Mouse (Mus musculus): ENCODE results near the gene Lrrc51.
A peak's percentile ranks its signal among the peaks of the same experiment; 100 is the strongest.
"Not testable (repeated sequence)": the region's sequence is repeated elsewhere in the genome, so short reads cannot be mapped to it uniquely, and the experiment has no call there.

The Lrrc51 gene

DNA sequence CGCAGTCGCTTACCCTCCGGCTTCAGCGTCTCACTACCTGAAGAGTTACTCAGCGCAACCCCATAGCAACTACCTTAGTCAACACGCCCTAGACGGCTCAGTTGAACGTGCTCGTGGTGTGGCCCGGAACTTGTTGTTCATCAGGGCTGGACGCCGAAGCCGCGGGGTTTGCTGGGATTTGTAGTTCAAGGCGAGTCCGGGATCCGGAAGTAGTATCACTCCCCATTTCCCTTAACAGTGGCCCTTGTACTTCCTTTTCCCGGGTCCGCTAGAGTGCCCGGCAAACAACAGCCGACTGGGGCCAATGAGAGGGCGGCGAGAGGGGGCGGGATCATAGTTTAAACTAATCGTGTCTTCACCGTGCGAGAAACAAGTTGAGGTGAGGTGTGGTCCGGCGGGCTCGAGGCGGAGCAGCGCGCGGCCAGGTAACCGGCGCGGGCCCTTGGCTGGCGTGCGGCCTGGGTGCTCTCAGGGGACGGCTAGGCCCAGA is at the start of gene Lrrc51, which contains the start of gene Numa1:
Gene Lrrc51 (minus strand): TSS at position 145 of the 490 bp plus-strand sequence.
Gene Numa1 (plus strand): TSS at position 361 of the 490 bp plus-strand sequence.
- DNase-seq: peak; percentile 93

DNA sequence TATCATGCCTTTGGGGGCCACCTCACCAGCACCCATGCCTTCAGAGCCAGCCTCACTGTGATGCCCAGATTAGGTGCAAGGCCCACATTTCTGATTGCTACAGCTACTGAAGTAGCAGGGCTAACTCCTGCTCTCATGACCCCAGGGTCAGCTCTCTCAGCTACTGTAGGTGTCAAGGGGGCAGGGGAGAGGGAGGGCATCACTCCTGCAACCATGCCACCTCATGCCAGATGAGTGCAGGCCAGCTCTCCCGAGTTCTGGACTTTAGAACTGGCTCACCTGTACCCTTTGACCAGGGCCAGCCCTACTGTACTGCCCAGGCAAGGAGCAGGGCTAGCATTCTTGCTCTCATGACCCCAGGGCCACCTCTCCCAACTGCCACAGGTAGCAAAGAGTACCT is 49.0 kb upstream of the Lrrc51 start:
- no peak for DNase-seq

DNA sequence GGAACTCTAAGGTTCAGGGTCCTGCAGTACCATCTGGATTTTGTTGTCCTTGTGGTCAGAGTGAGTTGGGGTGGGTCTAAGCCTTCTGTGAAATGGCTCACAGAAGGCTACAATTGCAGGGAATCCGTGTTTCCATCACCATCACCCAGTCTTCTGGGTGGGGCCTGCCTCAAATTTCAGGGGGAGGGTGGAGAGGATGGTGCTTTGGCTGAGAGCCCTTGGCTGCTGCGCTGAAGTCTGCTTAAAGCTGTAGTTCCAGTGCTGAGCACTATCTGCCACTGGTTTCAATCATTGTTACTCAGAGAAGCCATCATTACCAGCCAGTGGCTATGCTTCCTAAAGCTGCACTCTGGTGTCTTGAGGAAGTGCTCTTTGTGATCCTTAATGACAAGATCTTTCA is 40.8 kb upstream of the Lrrc51 start:
- peak; percentile 19 for DNase-seq

DNA sequence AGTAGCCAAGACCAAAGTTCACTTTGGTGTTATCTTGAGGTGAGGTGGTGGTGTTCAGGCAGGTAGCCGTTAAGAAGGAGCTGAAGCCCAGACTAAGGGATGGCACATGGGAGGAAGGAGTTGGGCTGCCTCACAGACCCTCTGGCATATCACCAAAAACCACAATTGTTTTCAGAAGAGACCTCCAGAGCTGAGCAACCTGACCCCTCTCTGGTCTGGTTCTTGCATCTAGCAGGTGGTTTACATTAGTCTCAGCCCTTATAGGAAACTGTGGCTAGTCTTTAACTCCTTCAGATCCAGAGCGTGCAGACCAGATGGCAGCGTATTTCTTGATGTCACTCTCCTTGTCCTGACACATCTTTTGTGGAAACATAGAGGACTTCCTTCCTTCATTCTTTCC is 40.0 kb upstream of the Lrrc51 start:
- DNase-seq: no peak

DNA sequence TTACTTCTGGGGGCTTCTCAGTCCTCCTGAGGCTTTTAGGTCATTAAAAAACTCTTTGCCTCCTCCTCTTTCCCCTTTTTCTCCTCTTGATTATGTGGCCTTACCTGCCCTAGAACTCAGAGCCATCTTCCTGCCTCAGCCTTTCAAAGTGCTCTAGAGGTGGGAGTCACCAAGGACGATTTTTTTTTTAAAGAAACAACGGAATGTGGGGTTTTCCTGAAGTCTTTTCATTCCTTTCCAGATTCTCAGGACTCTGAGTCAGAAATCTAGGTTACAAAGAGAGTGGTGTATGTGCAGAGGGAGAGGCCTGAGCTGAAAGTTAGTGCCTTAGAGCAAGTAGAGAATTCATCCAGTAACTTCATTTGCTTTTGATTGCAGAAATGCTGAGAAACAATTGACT is 38.0 kb upstream of the Lrrc51 start:
- DNase-seq: no peak

DNA sequence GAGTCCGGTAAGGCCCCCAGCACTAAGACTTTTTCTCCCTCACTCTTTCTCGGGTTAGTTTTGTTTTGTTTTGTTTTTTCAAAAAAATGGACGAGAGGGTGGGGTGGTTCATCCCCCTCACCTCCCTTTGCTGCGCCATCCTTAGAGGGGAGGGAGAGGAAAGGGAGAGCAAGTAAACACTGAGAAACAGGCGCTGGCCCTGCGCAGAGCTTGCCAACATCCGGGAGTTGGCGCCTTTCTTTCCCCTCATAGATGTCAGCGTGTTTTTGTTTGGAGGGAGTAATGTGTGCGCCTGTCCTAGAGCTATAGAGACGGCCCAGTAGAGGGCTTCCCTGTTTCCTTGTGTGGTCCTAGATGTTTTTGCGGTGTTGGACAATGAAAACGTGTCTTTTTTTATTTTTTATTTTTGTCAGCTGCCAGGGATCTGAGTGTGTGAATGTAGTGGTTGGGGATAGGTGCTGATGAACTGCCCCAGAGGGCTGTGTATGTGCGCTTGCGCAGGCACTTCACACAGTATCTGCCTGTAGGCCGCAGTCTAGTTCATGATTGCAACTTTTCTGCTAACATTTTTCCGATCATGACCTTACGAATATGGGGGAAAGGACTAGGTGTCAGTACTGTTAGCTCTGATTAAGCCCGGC is 37.2 kb upstream of the Lrrc51 start:
- DNase-seq: peak; percentile 65

DNA sequence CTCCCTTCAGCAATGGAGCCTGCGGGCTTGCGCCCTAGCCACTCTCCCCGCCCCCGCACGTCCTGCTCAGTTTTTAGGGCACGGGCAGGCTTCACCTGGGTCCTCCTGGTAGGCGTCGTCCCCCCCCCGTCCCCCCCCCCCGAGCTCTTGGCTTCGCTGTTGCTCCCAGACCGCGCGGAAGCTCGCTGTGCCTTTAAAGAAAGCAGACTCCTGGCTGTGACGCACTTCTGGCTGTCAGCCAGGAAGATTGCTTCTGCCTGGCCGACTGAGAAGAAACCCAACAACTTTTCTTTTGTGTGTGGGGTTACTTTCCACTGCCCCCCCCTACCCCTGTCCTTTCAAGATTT is 36.7 kb upstream of the Lrrc51 start:
- peak; percentile 91 for DNase-seq

DNA sequence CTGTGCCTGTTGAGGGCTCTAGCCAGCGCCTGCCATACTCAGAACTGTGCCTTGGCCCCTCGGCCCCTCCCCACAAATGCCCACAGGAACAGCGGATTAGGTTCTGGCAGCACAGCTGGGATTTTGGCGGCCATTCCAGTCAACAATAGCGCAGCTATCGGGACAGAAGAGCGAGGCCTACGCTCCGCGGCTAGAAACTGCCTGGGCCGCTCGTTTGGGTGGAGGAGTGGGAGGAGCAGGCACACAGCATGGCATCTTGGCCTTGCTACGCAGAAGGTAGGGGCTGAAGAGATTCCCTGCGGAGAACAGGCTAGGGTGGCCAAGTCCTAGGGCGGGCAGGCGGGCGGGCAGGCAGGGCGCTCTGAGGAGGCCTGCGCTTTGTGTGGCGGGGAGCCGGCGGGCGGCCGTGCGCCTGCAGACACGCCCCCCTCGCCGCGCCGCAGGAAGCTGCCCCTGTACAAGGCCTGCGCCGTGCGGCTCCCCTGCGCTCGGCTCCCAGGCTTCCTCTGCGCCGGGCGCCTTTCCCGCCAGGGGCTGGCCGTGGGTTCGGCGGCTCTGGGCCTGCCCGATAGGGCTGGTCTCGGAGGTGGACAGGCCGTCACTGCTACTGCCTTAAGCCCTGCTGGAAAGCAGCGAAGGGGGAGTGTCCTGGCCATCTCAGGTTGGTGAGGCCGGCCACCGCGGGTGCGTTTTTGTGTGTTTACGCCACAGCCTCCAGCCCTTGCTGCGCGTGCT is 36.2 kb upstream of the Lrrc51 start:
- DNase-seq: peak; percentile 82

DNA sequence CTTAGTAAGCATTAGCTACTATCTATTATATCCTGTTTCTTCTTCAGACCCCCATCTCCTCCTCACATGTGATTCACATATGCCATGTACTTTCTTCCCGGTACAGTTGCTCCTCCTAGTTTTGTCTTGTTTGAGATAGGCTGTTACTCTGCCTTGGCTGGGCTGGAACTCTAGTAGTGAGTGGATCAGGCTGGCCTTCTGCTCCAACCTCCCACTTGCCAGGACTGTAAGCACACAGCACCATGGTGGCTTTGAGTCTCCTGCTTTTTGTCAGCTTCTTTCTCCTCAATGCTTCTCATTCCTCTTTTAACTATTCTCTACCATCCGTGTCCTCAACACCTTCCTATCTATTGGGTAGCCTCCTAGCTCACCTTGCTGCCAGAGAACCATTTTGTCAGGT is 35.1 kb upstream of the Lrrc51 start:
- DNase-seq: no peak

DNA sequence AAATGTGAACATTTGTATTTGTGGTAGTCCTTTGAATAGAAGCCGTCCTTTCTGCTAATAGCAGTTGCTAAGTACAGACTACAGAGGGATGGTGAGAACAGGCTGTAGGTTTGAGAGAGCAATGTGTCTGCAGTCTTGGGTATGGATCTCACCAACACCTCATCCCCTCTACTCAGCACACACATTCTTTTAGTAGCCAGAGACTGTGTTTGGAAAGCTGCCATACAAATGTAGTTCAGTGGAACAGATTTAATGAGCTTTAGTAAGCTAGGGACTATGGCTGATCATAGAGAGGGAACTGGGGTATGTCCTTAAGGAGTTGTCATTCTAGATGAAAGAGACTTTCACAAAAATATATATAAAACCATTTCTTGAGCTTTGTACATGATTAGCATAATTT is 33.6 kb upstream of the Lrrc51 start:
- no peak for DNase-seq

DNA sequence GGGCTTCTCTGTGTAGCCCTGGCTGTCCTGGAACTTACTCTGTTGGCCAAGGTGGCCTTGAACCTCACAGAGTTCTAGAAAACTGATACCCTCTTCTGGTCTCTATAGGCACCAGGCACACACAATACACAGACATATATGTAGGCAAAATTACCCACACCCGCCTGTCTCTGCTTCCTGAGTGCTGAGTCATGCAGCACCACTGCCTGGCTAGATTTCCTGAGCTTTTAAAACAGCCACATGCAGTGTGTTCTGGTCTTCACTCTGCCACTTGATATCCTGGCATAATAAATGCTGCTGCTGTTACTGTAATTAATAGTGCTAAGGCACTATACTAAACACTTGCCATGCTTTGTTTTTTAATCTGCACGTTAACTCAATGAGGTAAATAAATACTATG is 31.9 kb upstream of the Lrrc51 start:
- DNase-seq: no peak

DNA sequence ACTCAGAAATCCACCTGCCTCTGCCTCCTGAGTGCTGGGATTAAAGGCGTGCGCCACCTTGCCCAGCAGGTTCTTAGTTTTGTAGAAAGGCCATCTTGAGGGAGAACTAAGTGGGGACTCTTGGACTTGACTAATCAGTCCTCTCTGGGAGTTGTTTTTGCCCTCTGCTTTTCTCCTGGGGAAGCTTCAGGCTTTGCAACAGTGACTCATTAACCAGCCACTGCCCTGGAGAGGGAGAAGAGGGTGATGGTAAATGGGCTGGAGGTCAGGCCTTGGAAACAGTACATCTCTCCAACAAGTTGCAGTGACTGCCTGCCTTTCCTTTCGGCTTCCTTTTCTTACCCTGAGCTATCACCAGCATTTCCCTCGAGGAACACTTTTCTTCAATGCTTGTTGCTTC is 30.9 kb upstream of the Lrrc51 start:
- DNase-seq: no peak

DNA sequence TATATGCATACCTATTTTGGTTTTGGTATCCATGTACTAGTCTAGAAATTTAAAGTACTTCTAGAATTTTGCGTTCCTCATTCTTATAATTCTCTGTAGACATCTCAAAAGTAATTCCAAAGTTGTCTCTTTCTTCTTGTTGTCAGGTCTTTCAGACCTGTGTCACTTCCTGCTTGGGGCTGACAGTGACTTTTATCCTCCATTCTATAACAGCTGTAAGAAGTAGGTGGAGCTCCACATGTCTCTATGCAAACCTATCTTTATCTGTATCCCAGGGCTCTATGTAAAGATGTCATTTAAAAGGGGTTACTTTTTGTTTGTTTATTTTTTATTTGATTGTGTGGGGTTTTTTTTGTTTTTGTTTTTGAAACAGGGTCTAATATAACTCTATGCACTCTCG is 29.9 kb upstream of the Lrrc51 start:
- no peak for DNase-seq

DNA sequence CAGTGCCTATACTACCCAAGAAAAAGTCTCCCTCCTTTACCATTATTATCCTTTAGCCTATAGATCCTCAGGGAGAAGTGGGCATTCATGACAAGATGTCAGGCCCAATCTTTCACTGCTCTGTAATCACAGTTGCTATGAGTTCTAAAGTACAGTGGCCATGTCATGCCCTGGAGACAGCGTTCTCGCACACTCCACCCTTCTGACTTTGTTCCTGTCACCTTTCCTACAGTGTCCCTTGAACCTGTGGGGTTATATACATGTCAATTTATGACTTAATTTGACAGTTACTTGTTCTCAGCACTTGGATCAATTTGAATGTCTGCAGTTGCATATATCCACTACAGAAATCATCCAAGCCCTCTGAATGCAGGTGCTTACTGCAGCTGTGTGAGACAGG is 29.1 kb upstream of the Lrrc51 start:
- DNase-seq: no peak

DNA sequence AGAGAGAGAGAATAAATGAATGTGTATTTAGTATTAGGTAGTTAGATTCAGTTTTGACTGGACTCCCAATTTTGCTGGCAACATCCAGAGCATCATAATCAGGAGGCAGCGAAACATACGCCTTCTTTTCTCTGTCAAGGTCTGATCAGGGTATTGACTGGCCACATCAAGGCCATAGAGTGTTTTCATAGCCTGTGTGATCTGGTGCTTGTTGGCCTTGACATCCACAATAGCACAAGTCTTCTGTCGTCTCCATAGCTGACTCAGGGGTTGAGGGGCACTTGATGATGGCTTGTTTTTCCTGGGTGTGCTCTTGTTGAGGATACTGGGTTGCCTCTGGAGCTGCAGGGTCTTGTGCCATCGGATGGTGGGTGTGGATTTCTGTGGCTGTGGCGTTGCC is 23.2 kb upstream of the Lrrc51 start:
- DNase-seq: no peak

DNA sequence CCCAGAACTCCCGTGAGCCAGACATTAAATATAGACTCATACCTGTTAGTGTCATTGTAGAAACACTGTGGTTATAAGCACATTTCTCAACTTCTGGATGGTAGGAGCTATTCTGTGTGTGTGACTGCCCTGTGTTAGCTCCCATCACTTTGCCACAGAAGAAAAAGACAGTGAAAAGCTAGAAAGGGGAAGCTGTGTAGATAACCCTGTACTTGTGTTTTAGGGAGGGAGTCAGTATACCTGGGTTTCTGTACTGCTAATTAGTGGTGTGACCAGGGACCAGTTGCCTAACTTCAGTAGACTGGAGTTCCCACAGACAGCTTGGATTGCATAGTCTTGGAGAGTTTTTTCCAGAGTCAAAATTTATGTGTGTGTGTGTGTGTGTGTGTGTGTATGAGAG is 22.8 kb upstream of the Lrrc51 start:
- no peak for DNase-seq

DNA sequence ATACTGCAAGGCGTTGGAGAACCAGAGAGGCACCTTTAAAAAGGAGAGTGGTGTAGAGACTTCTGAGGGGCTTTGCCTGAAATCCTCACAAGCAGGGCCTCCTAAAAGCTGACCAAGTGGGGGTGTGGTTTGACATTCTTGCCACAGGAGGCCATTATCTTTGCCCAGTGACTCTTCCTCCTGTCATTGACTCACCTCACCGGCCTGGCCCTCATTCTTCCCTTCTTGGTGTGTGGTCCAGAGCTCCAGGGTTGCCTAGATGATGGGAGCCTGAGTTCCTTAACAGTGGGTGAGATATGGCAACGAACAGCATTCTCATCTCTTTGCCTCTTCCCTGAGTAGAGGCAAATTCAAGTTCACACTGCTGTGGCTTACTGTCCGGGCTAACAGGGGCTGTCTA is 22.2 kb upstream of the Lrrc51 start:
- DNase-seq: no peak

DNA sequence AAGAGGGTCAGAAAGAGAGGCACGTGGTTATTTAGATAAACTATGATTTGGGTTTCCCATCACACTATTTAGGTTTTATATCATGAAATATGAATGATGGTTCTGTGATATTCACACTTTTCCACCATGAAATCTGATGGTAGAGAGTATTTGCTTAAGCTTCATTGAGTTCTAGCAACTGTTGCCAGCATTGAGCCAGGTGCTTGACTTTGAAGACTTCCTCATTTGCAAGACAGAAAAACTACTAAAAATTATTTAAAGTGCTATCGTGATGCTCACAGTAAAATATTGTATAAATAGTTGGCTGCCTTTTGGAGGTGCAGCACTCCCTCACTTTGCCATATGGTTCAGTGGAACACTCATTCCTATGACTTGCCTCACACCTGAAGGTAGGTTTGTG is 21.6 kb upstream of the Lrrc51 start:
- DNase-seq: no peak

DNA sequence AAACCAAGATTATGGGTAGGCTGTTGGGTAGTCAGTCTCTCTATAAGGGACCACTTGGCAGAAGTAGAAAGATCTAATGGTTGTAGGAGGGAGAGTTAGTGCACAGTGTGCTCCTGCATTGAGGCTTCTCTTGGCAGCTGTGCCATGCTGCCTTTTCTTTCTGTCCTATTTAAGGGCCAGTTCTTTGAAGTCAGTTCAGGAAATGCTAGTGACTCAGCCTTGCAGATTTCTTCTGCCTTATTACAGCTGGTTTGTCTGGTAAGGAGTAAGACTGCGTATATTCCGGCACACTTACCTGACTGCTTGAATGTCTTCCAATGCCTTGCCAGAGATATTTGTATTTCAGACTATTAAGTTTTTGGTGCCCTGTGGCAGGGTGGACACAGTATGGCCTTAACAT is 20.5 kb upstream of the Lrrc51 start:
- DNase-seq: no peak

DNA sequence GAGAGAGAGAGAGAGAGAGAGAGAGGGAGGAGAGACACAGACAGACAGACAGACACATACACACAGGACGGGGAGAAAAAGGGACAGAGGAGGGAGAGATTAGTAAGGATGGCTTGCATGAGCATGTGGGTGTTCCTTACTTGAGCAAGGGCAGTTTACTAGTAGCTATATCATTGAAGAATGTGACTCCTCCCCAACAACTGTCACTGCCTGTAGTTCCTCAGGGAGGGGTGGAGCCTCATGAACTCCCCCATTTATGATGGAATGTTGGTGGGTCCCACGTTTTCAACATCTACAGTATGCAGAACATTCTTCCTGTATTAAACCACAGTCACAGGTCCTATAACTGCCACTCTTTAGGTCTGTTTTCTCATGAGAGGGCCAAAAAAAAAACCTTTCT is 18.4 kb upstream of the Lrrc51 start:
- DNase-seq: no peak

DNA sequence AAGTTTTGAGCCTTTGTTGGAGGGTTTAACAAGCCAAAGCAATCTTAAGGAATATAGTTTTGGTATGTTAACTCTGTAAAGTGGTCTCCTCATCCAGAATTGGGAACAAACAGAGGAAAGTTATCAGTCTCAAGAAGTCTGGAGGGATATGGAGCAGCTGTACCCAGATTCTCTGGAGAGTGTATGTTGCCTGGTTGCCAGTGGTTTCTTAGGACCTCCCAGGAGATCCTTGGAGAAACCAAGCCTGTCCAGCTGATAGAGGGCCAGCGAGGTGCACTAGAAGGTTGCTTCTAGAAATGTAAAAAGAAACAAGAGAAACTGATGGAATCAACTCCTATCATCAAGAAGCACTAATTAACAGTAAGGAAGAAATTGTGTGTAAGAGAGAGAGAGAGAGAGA is 18.0 kb upstream of the Lrrc51 start:
- no peak for DNase-seq

DNA sequence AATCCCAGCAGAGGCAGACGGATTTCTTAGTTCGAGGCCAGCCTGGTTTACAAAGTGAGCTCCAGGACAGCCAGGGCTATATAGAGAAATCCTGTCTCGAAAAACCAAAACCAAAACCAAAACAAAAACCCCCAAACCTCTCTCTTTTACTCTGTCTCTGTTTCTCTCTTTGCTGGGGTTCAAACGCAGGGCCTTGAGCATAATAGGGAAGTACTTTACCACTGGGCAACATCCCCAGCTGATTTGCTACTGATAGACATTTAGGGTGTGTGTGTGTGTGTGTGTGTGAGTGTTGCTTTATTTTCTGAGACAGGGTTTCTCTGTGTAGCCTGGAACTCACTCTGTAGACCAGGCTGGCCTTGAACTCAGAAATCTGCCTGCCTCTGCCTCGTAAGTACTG is 15.3 kb upstream of the Lrrc51 start:
- DNase-seq: not testable (repeated sequence)

DNA sequence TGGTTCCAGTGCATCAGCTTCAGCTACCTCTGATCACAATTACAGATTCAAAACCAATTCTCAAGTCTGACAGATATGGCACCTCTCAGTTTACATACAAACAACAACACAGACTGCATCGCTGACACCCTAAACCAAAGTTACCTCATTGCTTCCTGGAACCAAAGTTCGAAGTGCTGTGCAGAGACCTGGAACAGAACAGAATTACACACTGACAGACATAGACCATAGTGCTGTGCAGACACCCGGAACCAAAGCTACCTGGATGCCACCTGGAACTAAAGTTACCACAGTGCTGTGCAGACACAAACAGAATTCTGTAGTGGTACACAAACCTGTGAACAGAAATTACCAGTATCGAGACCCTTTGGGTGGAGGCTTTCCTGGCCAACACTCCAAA is 6.1 kb upstream of the Lrrc51 start:
- no peak for DNase-seq

DNA sequence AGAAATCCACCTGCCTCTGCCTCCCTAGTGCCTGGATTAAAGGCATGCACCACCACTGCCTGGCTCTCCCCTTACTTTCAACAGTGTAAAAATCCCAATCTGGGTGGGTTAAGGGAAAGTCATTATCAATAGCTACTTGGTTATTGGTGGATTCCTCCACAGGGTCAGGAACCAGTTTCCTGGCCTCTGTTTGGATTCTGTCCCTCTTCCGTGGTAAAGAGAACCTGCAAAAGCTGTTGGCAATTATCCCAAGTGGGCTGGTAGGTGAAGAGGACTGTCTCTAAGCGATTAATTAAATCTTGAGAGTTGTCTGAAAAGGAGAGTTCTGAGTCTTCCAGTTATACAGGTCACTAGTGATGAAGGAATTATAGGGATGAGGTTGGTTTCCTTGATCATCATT is 4.7 kb upstream of the Lrrc51 start:
- no peak for DNase-seq

DNA sequence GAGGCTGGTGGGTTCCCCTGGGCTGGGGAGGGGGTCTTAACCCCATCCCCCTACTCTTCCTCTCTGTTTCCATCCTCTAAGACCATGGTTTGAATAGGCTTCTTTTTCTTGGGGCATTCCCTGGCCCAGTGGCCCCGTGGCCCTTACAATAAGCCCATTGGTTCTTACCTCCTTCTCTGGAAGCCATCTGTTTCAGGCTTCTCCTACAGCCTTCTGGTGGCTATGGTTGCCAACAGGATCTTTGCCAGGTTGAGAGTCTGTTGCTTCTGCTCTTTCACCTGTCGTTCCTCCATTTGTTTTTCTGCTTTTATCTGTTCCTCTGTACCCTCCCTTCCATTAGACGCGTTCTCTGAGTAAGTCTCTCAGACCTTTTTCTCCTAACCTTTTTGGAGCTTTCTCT is 3.9 kb upstream of the Lrrc51 start:
- no peak for DNase-seq

Measured in right cerebral cortex, postnatal 14 days (tissue).